ENCODE assay signal across 8 mouse cellular contexts in genomic region chr3:88458778-88459219, GRCm38 (mm10). TPM values are rescaled to one million over a fixed set of nuclear protein-coding genes. Genes with fewer than 3 reads are reported as not detected.
DNase-seq lines count a peak whose midpoint lies in the region; ATAC-seq and TF ChIP-seq lines count a peak whose summit lies in the region.

No protein-coding gene starts in this region.

- no peaks in the 10 kb centered on the region for H3K36me3 ChIP-seq in embryonic facial prominence, embryonic 14.5 days (ENCODE audit: control insufficient read depth, insufficient read depth, low read length)

- peak overlapping the region; percentile 56 for H3K4me3 ChIP-seq in left cerebral cortex, adult 2 months
- H3K4me3 ChIP-seq in embryonic facial prominence, embryonic 14.5 days (ENCODE audit: low read depth, low read length): peak overlapping the region; percentile 20

- intact Hi-C loops in left cerebral cortex, adult 2 months (cut with DNase I): loop anchor here (2.0 kb wide), 1 partner anchor 18 kb away; no protein-coding TSS in a partner anchor
- intact Hi-C loops in left cerebral cortex, postnatal 25 days (cut with DNase I): loop anchor here (2.0 kb wide), 1 partner anchor 18 kb away; no protein-coding TSS in a partner anchor

- peak overlapping the region; percentile 49 for H3K4me2 ChIP-seq in embryonic facial prominence, embryonic 14.5 days (ENCODE audit: low read depth, low read length)

- no peak for TF ChIP-seq CTCF in left cerebral cortex, adult 2 months (IDR thresholded peaks at IDR 0.05)

- no peaks in the 10 kb centered on the region for H3K9me3 ChIP-seq in embryonic facial prominence, embryonic 14.5 days (ENCODE audit: control insufficient read depth, low read length)

- peak; percentile 59; the same call in 1 of the 2 replicates for ATAC-seq in embryonic facial prominence, embryonic 14.5 days (ENCODE audit: low read depth)

- peak overlapping the region; percentile 78 for H3K27ac ChIP-seq in left cerebral cortex, adult 2 months
- H3K27ac ChIP-seq in embryonic facial prominence, embryonic 14.5 days (replicated peaks; ENCODE audit: low read depth, low read length): no peak overlapping the region

- no peaks in the 10 kb centered on the region for H3K27me3 ChIP-seq in embryonic facial prominence, embryonic 14.5 days (replicated peaks; ENCODE audit: control insufficient read depth, insufficient read depth, low read length)

- H3K9ac ChIP-seq in embryonic facial prominence, embryonic 14.5 days (ENCODE audit: low read depth, low read length): peak overlapping the region; percentile 31; the same call in 1 of the 2 replicates

- DNase-seq in left cerebral cortex, adult 2 months (ENCODE audit: extremely low spot score in 1 of 2, low spot score in 2 of 2): peak; percentile 39 to 53
- no peak for DNase-seq in left cerebral cortex, adult 11 months (ENCODE audit: low spot score)
- DNase-seq in embryonic facial prominence, embryonic 14.5 days (ENCODE audit: low spot score): no peak
- peak; percentile 50 to 68 for DNase-seq in left cerebral cortex, postnatal 25 days (ENCODE audit: low spot score in 2 of 2)
- DNase-seq in retina, postnatal 1 day: peak; percentile 70
- no peak for DNase-seq in thymus, postnatal 36 days
- DNase-seq in spleen, postnatal 14 days (ENCODE audit: low spot score in 2 of 2): no peak
- no peak for DNase-seq in lung, postnatal 14 days

- H3K4me1 ChIP-seq in embryonic facial prominence, embryonic 14.5 days (ENCODE audit: control insufficient read depth, insufficient read depth, low read length): peaks cover 23% of the 10 kb centered on the region

- WGBS in embryonic facial prominence, embryonic 14.5 days: under 1% methylated on average over 14 of the region's 14 CpGs

RNA-seq across cellular contexts. Expression of gene Sema4a, which starts 2.2 kb away (rescaled TPM):
- 10 to 100 TPM; 68.7 to 71.2 TPM for total RNA-seq in left cerebral cortex, adult 2 months (2021)
- polyA plus RNA-seq in embryonic facial prominence, embryonic 14.5 days (2014; fragmentation: Nextera tagmentation; extraction: Ambion mirVana): 9.5 and 10.1 TPM in 2 replicates
- 10 to 100 TPM; 49.2 to 57.9 TPM for total RNA-seq in left cerebral cortex, postnatal 25 days (2021)

RNA-seq across cellular contexts. Expression of gene Slc25a44, which starts 33.9 kb away (rescaled TPM):
- total RNA-seq in left cerebral cortex, adult 2 months (2021): 10 to 100 TPM; 75.8 to 77.6 TPM
- polyA plus RNA-seq in embryonic facial prominence, embryonic 14.5 days (2014; fragmentation: Nextera tagmentation; extraction: Ambion mirVana): 18.1 and 21.4 TPM in 2 replicates
- total RNA-seq in left cerebral cortex, postnatal 25 days (2021): 10 to 100 TPM; 77.4 to 79.3 TPM

RNA-seq across cellular contexts. Expression of gene Pmf1, which starts 48.7 kb away (rescaled TPM):
- total RNA-seq in left cerebral cortex, adult 2 months (2021): 1 to 10 TPM; 6.5 to 6.6 TPM
- 87.0 and 99.7 TPM in 2 replicates for polyA plus RNA-seq in embryonic facial prominence, embryonic 14.5 days (2014; fragmentation: Nextera tagmentation; extraction: Ambion mirVana)
- total RNA-seq in left cerebral cortex, postnatal 25 days (2021): 1 to 10 TPM; 5.1 to 6.2 TPM

RNA-seq across cellular contexts. Expression of gene Lmna, which starts 51.0 kb away (rescaled TPM):
- total RNA-seq in left cerebral cortex, adult 2 months (2021): 10 to 100 TPM; 59.3 to 61.7 TPM
- 426 and 482 TPM in 2 replicates for polyA plus RNA-seq in embryonic facial prominence, embryonic 14.5 days (2014; fragmentation: Nextera tagmentation; extraction: Ambion mirVana)
- 10 to 100 TPM; 42.1 to 48.7 TPM for total RNA-seq in left cerebral cortex, postnatal 25 days (2021)

Comparison
In these comparisons a context has a peak if more than half of its experiments do, and no peak if none do; other contexts are left out.
1. DNase-seq: peak in left cerebral cortex, adult 2 months (2 of 2), left cerebral cortex, postnatal 25 days (2 of 2) and retina, postnatal 1 day (single experiment); none in left cerebral cortex, adult 11 months (single experiment), embryonic facial prominence, embryonic 14.5 days (single experiment), thymus, postnatal 36 days (0 of 2), spleen, postnatal 14 days (0 of 2) and lung, postnatal 14 days (single experiment).